Mouse (Mus musculus) mouse embryonic stem cell (cell line): ENCODE data around the gene Vstm4.

Source experiments
- in situ Hi-C, 2 experiments: fragments of 300-500 bp; cut with MboI; formaldehyde crosslinking; loops; 1 replicate in 1 of 2; 3 replicates in 1 of 2; pipeline ENCODE4 v1.14.3; 2019 to 2020; ENCODE audit warnings: low sequenced_read_pairs in 2 of 2, low pct_unique_long_range_greater_than_20kb in 1 of 2, mixed read lengths in 1 of 2; ENCODE audit not compliant: unreplicated experiment in 1 of 2

Gene Vstm4

DNA sequence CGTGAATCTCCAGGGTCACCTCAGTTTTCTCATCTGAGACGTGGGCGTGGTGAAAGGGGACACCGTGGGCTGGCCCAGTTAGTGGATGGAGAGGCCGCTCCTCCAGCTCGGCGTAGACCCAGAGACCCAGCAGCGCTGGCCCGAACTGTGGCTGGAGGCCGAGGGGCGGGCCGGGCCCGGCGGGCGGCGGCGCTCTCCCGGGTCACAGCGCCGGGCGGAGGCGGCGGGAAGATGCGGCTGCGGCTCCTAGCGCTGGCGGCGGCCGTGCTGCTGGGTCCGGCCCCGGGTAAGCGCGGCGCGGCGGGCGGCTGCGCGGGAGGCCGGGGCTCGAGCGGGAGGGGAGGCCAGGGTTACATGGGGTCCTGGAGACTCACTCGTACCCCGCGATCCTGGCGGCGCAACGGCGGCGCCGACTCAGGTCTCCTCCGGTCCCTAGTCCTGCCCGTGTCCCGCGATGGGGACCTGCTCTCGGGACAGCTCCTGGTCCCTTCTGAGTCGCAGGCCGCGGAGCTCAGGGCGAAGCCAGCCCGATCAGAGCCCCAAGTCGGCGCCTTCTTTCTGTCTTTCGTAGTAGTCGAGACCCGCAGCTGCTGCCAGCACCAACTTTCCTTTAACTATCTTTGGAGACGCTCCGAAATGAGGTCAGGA, at the start of gene Vstm4:
Vstm4 (plus strand) TSS at position 76 of the 648 bp plus-strand sequence.
- in situ Hi-C loops = no loop called here

DNA sequence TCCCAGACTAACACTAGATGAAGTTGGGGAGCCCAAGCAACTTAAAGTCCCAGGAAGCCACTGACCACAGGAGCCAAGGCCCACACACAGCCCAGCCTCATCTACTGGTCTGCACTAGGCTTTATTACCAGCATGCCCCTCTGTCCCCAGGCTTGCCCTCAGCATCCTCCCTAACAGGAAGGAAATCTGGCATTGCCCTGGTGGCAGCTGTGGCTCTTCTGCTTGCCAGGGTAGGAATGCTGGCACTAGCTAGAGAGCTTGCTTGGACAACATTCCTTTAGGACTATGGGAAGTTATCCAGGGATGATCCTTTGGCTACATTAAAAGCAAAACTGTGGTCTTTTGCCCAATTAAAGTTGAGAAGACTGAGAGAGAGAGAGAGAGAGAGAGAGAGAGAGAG, 46.4 kb upstream of the Vstm4 start:
- in situ Hi-C loops = no loop called here

DNA sequence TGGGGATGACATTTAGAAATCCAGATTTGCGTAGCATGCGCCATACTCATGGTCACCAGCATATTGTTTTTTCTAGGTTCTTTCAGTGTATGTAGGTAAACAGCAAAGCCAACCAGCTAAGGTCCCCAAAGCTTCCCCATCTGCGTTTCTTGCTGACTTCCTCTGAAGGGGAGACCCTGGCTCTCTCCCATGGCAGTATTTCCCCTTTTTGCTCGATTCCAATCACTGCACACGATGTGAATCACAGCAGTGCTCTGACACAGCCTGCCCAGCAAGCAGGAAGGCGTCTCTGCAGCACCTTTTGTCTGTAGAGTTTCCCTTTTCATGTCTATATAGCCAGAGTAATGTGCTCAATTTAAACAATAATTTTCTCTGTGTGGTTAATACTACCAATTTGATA, 44.1 kb upstream of the Vstm4 start:
- in situ Hi-C loops = no loop called here

- in situ Hi-C loops = no loop called here
These were observed 41.6 kb upstream of the Vstm4 start for GRCm38 (mm10) chr14:32814961-32815360.

GRCm38 (mm10) chr14:32816533-32816932, 40.0 kb upstream of the Vstm4 start:
- in situ Hi-C loops = no loop called here

GRCm38 (mm10) chr14:32817258-32817657, 39.3 kb upstream of the Vstm4 start:
- in situ Hi-C loops = no loop called here

DNA sequence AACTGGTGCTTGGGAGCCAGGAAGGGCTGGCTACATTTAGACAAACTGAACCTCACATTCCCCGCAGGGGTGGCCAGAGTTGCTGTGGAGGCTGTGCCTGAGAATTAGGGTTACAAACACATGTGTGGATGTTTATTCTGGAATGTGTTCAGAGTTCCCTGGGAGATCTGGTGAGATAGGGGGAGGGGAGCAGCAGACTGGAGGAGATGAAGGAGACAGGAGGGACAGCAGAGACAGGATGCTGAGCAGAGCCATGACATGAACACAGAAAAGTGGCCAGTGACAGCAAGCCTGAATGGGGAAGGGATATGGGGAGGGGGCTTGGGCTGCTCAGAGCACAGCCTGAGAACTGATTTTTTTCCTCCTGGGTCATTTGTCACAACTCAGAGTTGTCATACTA, 37.3 kb upstream of the Vstm4 start:
- in situ Hi-C loops = no loop called here

GRCm38 (mm10) chr14:32822812-32823211, 33.7 kb upstream of the Vstm4 start:
- in situ Hi-C loops = no loop called here

GRCm38 (mm10) chr14:32823861-32824260, 32.7 kb upstream of the Vstm4 start:
- in situ Hi-C loops = no loop called here

GRCm38 (mm10) chr14:32824267-32825150, 32.0 kb upstream of the Vstm4 start:
- in situ Hi-C loops = no loop called here

DNA sequence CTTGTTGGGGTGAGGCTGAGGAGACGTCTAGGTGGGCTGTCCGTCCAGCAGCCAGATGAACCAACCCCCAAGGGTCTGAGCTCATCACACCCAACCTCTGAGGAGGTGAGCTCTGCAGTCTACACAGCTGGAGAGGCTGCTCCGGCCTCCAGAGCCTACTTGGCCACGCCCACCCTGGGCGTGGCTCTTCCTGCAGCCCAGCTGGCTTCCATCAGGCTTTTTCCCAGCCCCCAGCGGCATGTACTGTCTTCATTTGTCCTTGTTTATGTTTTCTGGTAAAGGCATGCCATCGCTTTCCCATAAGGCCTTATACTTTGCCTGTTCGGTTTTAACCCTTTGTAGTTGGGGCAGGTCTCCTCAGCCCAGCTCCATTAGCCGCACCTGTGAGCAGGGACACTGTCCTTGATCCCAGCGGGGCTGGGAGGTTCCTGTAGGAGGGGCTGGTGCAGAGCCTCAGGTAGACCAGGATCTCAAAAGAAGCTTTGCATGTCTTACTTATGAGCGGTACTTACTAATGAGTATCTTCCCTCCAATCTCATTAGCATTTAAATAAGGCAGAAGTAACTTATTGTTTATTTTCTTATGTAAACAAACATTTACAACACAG, 31.0 kb upstream of the Vstm4 start:
- in situ Hi-C loops = no loop called here

GRCm38 (mm10) chr14:32827165-32827564, 29.4 kb upstream of the Vstm4 start:
- in situ Hi-C loops = no loop called here

DNA sequence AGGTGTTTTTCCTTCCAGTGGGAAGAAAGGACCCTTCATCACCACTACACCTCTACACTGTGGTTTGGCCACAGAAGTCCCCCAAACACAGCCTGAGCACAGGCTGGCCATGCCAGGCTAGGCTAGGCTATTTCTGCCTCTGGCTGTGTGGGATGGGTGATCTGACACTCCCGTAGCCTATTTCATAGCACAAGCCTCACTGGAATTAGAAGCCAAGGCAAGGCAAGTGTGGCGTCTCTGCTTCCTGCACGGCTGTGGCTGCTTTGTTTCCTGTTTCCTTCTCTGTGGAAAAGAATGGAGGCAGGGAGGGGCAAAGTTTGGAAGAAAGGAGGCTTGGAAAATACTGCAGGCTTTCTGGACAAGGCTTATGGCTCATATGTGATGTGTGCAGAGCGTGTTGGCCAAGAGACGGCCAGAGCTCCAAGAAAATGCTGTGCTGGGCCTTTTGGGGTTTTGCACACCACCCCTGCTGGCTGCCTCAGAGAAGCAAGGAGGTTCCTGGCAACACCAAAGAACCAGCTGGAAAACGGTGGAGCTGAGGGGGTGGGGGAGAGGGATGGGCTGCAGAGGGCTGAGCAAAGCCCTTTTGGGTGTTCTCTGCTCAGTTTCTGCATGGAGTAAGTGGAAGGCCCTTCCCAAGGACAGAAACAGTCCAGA, 28.4 kb upstream of the Vstm4 start:
- in situ Hi-C loops = no loop called here

DNA sequence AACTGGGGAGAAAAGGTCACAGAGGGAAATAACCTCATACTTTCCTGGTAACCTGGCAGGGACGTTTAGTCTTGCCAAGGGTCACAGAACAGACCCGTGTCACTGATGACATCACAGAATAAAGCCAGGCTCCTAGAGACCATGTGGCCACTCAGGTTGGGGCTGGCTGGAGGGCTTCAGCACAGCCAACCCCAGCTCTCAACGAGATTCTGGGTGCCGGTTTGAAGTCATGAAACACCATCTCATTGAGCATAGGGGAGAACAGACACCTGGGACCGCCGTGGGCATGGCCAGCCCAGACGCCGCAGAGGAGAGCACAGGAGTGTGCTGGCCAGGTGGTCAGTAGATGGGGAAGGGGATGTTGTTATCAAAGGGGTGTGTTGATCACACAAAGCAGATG, 22.7 kb upstream of the Vstm4 start, which contains the start of gene Fam170b:
Fam170b (plus strand) TSS at position 116 of the 400 bp plus-strand sequence.
- in situ Hi-C loops = no loop called here

- in situ Hi-C loops = no loop called here
These were observed 21.4 kb upstream of the Vstm4 start for GRCm38 (mm10) chr14:32835181-32835580.

GRCm38 (mm10) chr14:32835596-32835995, 21.0 kb upstream of the Vstm4 start:
- in situ Hi-C loops = no loop called here

- in situ Hi-C loops = no loop called here
These were observed 20.4 kb upstream of the Vstm4 start for GRCm38 (mm10) chr14:32836191-32836590.

DNA sequence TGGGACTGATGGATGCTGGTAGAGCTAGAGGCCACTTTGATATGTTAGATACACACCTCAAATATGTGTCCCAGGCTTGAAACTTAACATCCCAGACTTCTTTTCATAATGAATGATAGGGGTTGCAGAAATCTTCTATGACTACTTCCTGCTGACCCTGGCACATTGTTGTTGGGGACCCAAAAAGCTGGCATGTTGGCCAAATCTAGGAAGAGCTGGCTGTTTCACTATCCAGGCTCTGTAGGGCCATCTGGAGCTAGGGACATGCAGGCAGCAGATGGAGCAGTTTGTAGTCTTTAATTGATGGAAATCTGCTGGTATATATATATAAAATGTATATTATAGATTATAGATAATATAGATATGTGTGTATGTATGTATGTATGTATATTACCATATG, 14.5 kb upstream of the Vstm4 start:
- in situ Hi-C loops = no loop called here

GRCm38 (mm10) chr14:32854059-32854458, 2.5 kb upstream of the Vstm4 start:
- in situ Hi-C loops = no loop called here
